In genomic region chr3:134368591-134368990, GRCm38 (mm10) we compare ENCODE assay signal across 14 mouse cellular contexts.
"Had no signal": no experiment of that assay in that cellular context is flagged by ENCODE, and none has a peak within 500 bp of the region (broad histone marks: within the 10 kb centered on the region; RNA-seq: fewer than 3 reads in every experiment).

No protein-coding gene starts in this region.

- ATAC-seq: liver, postnatal 0 days had no signal

- H3K27me3 ChIP-seq: limb, embryonic 12.5 days; liver, embryonic 13.5 days; lung, embryonic 15.5 days; megakaryocyte, embryonic 14.5 days; midbrain, embryonic 12.5 days had no signal

- H3K9me3 ChIP-seq: limb, embryonic 12.5 days; liver, embryonic 13.5 days; lung, embryonic 15.5 days; megakaryocyte, embryonic 14.5 days; midbrain, embryonic 12.5 days had no signal

- H3K4me1 ChIP-seq: lung, embryonic 15.5 days had no signal

- H3K27ac ChIP-seq: limb, embryonic 12.5 days; liver, embryonic 13.5 days; lung, embryonic 15.5 days; macrophage; midbrain, embryonic 12.5 days had no signal

- DNase-seq: kidney, adult 11 months; kidney, postnatal 14 days; liver; liver, embryonic 13.5 days; liver, postnatal 0 days; lung, postnatal 14 days; right cerebral cortex, adult 18-20 months; right cerebral cortex, postnatal 25 days; thymus, postnatal 36 days had no signal

- H3K4me2 ChIP-seq: limb, embryonic 12.5 days; liver, embryonic 13.5 days; lung, embryonic 15.5 days; midbrain, embryonic 12.5 days had no signal

- H3K4me3 ChIP-seq: limb, embryonic 12.5 days; liver, embryonic 13.5 days; lung, embryonic 15.5 days; megakaryocyte, embryonic 14.5 days; midbrain, embryonic 12.5 days had no signal

- H3K36me3 ChIP-seq: limb, embryonic 12.5 days; liver, embryonic 13.5 days; lung, embryonic 15.5 days; midbrain, embryonic 12.5 days had no signal

- H3K9ac ChIP-seq: limb, embryonic 12.5 days; liver, embryonic 13.5 days; liver, postnatal 0 days; lung, embryonic 15.5 days; midbrain, embryonic 12.5 days had no signal
